Mouse (Mus musculus): ENCODE results near the gene Kctd5. TPM values are rescaled to one million over a fixed set of nuclear protein-coding genes. Genes with fewer than 3 reads are reported as not detected.

Kctd5 gene
- polyA plus RNA-seq, 1 experiment, result 15.9 TPM

DNA sequence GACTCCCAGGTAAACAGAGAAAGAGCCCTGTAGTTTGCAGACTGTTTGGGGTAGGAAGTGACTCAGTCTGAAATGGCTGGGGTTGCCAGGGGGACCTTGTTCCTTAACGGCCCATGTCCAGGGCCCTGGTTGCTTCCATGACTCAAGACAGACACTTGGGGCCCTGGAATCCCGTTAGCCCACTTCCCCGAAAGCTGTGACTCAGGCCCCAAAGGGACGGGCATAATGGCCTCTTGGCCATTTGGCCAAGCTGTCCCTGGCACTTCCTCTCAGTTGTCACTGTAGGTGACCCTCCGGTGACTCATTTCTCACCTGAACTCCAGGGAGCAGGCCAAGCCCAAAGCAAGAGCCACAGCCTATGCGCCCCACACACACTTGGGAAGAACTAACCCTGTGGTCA is 74.9 kb downstream of the Kctd5 start:
- 0 out of 2 replicates have a peak overlapping the region, but pooled peaks have one; percentile 3 for H3K27ac ChIP-seq (ENCODE audit: insufficient read depth, low read depth, low read length)
- no peak overlapping the region for H3K4me3 ChIP-seq (ENCODE audit: insufficient read depth, low read length)
- TF ChIP-seq CTCF (IDR thresholded peaks at IDR 0.05; ENCODE audit: low read depth, low read length) (no peak), POLR2A (IDR thresholded peaks at IDR 0.05; ENCODE audit: borderline replicate concordance, low read depth, low read length) (no peak)
- H3K4me1 ChIP-seq (ENCODE audit: control insufficient read depth, insufficient read depth, low read length), result peaks cover 20% of the 10 kb centered on the region

DNA sequence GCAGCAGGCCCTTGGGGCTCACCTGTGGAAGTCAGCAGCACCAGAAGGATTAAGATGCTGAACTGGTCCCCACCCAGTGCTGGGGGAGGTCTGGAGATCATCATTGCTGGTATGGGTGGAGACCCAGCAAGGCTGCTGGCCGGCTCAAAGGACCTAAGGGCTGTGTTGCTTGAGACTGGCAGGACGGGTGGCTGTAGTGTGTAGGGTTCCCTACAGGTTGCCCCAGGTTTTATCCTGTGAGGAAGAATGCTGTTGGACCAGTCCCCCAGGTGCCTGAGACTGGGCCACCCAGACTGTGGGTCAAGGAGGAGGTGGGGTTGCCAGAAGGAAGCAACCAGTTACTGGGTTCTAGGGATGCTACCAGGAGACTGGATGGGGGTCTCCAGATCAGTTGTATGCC is 75.4 kb downstream of the Kctd5 start, which contains the start of gene Prss22:
Prss22 (minus strand) TSS at position 200 of the 400 bp plus-strand sequence.
- Histone ChIP-seq H3K27ac (ENCODE audit: insufficient read depth, low read depth, low read length) (0 out of 2 replicates have a peak within 1 kb of the TSS, but pooled peaks have one; percentile 3), H3K4me1 (ENCODE audit: control insufficient read depth, insufficient read depth, low read length) (peaks cover 23% of the 10 kb centered on the region), H3K4me3 (ENCODE audit: insufficient read depth, low read length) (no peak within 1 kb of the TSS)
- TF ChIP-seq CTCF (IDR thresholded peaks at IDR 0.05; ENCODE audit: low read depth, low read length), result no peak
- no peak for TF ChIP-seq POLR2A (IDR thresholded peaks at IDR 0.05; ENCODE audit: borderline replicate concordance, low read depth, low read length)

Other genes starting within 250 kb of the Kctd5 start
- 240 and 243 TPM in 2 replicates for gene Elob, start 244.3 kb downstream of the Kctd5 start, polyA plus RNA-seq (2012; ENCODE audit: insufficient read depth, insufficient read length, missing spikeins)
- not detected in 2 replicates for gene Prss33, start 237.4 kb downstream of the Kctd5 start, polyA plus RNA-seq (2012; ENCODE audit: insufficient read depth, insufficient read length, missing spikeins)
- gene Prss32, start 229.6 kb downstream of the Kctd5 start, polyA plus RNA-seq (2012; ENCODE audit: insufficient read depth, insufficient read length, missing spikeins), result not detected in 2 replicates
- gene Prss41, start 229.3 kb downstream of the Kctd5 start, polyA plus RNA-seq (2012; ENCODE audit: insufficient read depth, insufficient read length, missing spikeins), result not detected in 2 replicates
- not detected in 2 replicates for gene Prss21, start 205.4 kb downstream of the Kctd5 start, polyA plus RNA-seq (2012; ENCODE audit: insufficient read depth, insufficient read length, missing spikeins)
- not detected in 2 replicates for gene Dcpp1, start 192.6 kb downstream of the Kctd5 start, polyA plus RNA-seq (2012; ENCODE audit: insufficient read depth, insufficient read length, missing spikeins)
- gene Dcpp2, start 192.6 kb downstream of the Kctd5 start, polyA plus RNA-seq (2012; ENCODE audit: insufficient read depth, insufficient read length, missing spikeins), result not detected in 2 replicates
- not detected in 2 replicates for gene Dcpp3, start 156.0 kb downstream of the Kctd5 start, polyA plus RNA-seq (2012; ENCODE audit: insufficient read depth, insufficient read length, missing spikeins)
- not detected in 2 replicates for gene Sbp, start 131.8 kb downstream of the Kctd5 start, polyA plus RNA-seq (2012; ENCODE audit: insufficient read depth, insufficient read length, missing spikeins)
- gene Sbpl, start 118.2 kb downstream of the Kctd5 start, polyA plus RNA-seq (2012; ENCODE audit: insufficient read depth, insufficient read length, missing spikeins), result not detected in 2 replicates
- gene Prss30, start 92.9 kb downstream of the Kctd5 start, polyA plus RNA-seq (2012; ENCODE audit: insufficient read depth, insufficient read length, missing spikeins), result 0.44 and 1.7 TPM in 2 replicates
- not detected in 2 replicates for gene Prss22, start 75.4 kb downstream of the Kctd5 start, polyA plus RNA-seq (2012; ENCODE audit: insufficient read depth, insufficient read length, missing spikeins)
- gene Prss27, start 35.3 kb downstream of the Kctd5 start, polyA plus RNA-seq (2012; ENCODE audit: insufficient read depth, insufficient read length, missing spikeins), result not detected in 2 replicates
- gene Pdpk1, start 77.4 kb upstream of the Kctd5 start, polyA plus RNA-seq (2012; ENCODE audit: insufficient read depth, insufficient read length, missing spikeins), result 32.9 and 39.6 TPM in 2 replicates
- 89.6 and 118 TPM in 2 replicates for gene Amdhd2, start 90.3 kb upstream of the Kctd5 start, polyA plus RNA-seq (2012; ENCODE audit: insufficient read depth, insufficient read length, missing spikeins)
- 1,159 and 1,346 TPM in 2 replicates for gene Atp6v0c, start 96.2 kb upstream of the Kctd5 start, polyA plus RNA-seq (2012; ENCODE audit: insufficient read depth, insufficient read length, missing spikeins)
- gene Tbc1d24, start 132.1 kb upstream of the Kctd5 start, polyA plus RNA-seq (2012; ENCODE audit: insufficient read depth, insufficient read length, missing spikeins), result 23.0 and 24.0 TPM in 2 replicates
- 0.47 TPM in 1 of 2 replicates, not detected in the other for gene Ntn3, start 136.0 kb upstream of the Kctd5 start, polyA plus RNA-seq (2012; ENCODE audit: insufficient read depth, insufficient read length, missing spikeins)
- 7.7 and 8.5 TPM in 2 replicates for gene Tedc2, start 147.4 kb upstream of the Kctd5 start, polyA plus RNA-seq (2012; ENCODE audit: insufficient read depth, insufficient read length, missing spikeins)
- 25.8 and 33.4 TPM in 2 replicates for gene Ccnf, start 178.0 kb upstream of the Kctd5 start, polyA plus RNA-seq (2012; ENCODE audit: insufficient read depth, insufficient read length, missing spikeins)

All from bone marrow macrophage, adult 2 months (primary cell).